23 mouse cellular contexts compared by ENCODE assay signal in the genomic region with DNA sequence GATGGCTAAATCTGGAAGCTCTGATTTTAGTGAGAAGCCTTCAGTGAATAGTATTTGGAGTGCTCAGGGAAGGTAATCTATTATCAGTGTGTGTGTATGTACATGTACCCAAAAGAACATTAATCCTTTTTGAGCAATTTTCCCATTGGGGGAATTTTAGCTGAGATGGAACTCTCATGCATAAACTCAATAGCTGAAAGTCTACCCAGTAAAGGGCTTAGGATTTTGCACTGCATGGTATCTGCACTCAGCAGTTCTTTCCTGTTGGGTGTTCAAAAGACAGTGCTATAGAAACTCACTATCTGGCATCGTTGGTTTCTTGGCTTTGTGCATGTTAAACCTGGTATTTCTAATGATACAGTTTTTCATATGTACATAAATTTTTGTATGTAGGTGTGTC. TPM values are rescaled to one million over a fixed set of nuclear protein-coding genes. Genes with fewer than 3 reads are reported as not detected.
DNase-seq lines count a peak whose midpoint lies in the region; ATAC-seq and TF ChIP-seq lines count a peak whose summit lies in the region.
"Had no signal": no experiment of that assay in that cellular context is flagged by ENCODE, and none has a peak within 500 bp of the region (broad histone marks: within the 10 kb centered on the region; RNA-seq: fewer than 3 reads in every experiment).

No protein-coding gene starts in this region.

- no peak for TF ChIP-seq EP300 in MEL (IDR thresholded peaks at IDR 0.05; ENCODE audit: low read depth in 1 of 2, low read length in 2 of 2)

- no peaks in the 10 kb centered on the region for H3K4me1 ChIP-seq in midbrain, embryonic 11.5 days (ENCODE audit: control insufficient read depth, insufficient read depth, low read length)
- no peaks in the 10 kb centered on the region for H3K4me1 ChIP-seq in midbrain, embryonic 16.5 days (ENCODE audit: control insufficient read depth, insufficient read depth, low read length)
- peaks cover 7 to 19% of the 10 kb centered on the region in 2 experiments for H3K4me1 ChIP-seq in MEL (ENCODE audit: control insufficient read depth in 1 of 2, insufficient read depth in 2 of 2, low read length in 2 of 2)
- H3K4me1 ChIP-seq: embryonic facial prominence, embryonic 13.5 days; embryonic facial prominence, embryonic 15.5 days had no signal

- H3K4me3 ChIP-seq in midbrain, embryonic 11.5 days (ENCODE audit: low read depth, low read length), result no peak overlapping the region
- H3K4me3 ChIP-seq in midbrain, embryonic 16.5 days (ENCODE audit: low read depth, low read length), result no peak overlapping the region
- H3K4me3 ChIP-seq in MEL (ENCODE audit: control insufficient read depth in 1 of 2, insufficient read depth in 1 of 2, low read depth in 2 of 2, low read length in 2 of 2), result no peak overlapping the region
- H3K4me3 ChIP-seq: embryonic facial prominence, embryonic 13.5 days; embryonic facial prominence, embryonic 15.5 days; forebrain, embryonic 13.5 days; forebrain, embryonic 15.5 days had no signal

- H3K9ac ChIP-seq in midbrain, embryonic 11.5 days (ENCODE audit: low read length), result no peak overlapping the region
- no peak overlapping the region for H3K9ac ChIP-seq in midbrain, embryonic 16.5 days (ENCODE audit: low read depth, low read length)
- no peak overlapping the region for H3K9ac ChIP-seq in MEL (ENCODE audit: control insufficient read depth, low read depth, low read length, poor library complexity, severe bottlenecking)
- H3K9ac ChIP-seq: embryonic facial prominence, embryonic 13.5 days; embryonic facial prominence, embryonic 15.5 days; forebrain, embryonic 13.5 days; forebrain, embryonic 15.5 days; forebrain, postnatal 0 days had no signal

- peak; percentile 76 for DNase-seq in midbrain, embryonic 11.5 days (ENCODE audit: low spot score, missing footprints)
- DNase-seq in MEL (ENCODE audit: low read depth, low spot score), result peak; percentile 55
- no peak for DNase-seq in heart, postnatal 4 days
- DNase-seq: adrenal gland, adult 8-10 months; adrenal gland, postnatal 14 days; adrenal gland, postnatal 36 days; B cell, adult 2 months; cerebellum, adult 11-12 months; cerebellum, adult 2 months; cerebellum, adult 9-10 months; cerebellum, postnatal 10 days; cerebellum, postnatal 25 days; embryo, embryonic 11 days; forebrain, postnatal 0 days had no signal

- no peak overlapping the region for H3K4me2 ChIP-seq in midbrain, embryonic 11.5 days
- H3K4me2 ChIP-seq in midbrain, embryonic 16.5 days (ENCODE audit: low read length), result no peak overlapping the region
- H3K4me2 ChIP-seq: embryonic facial prominence, embryonic 13.5 days; embryonic facial prominence, embryonic 15.5 days; forebrain, embryonic 13.5 days; forebrain, embryonic 15.5 days had no signal

- ATAC-seq in midbrain, embryonic 11.5 days (ENCODE audit: low FRiP score), result no peak
- no peak for ATAC-seq in midbrain, embryonic 16.5 days
- ATAC-seq in erythroblast, adult 5-6 weeks (replicated peaks; ENCODE audit: low FRiP score, poor library complexity, severe bottlenecking), result no peak
- ATAC-seq: activated CD4-positive, CD25-positive, alpha-beta regulatory T cell, adult 4 months; CD4-positive, CD25-positive, alpha-beta regulatory T cell, adult 4 months; forebrain, embryonic 13.5 days; forebrain, embryonic 15.5 days; forebrain, postnatal 0 days had no signal

- TF ChIP-seq RAD21 in MEL (IDR thresholded peaks at IDR 0.05; ENCODE audit: low read depth, low read length), result no peak

- no peaks in the 10 kb centered on the region for H3K9me3 ChIP-seq in midbrain, embryonic 11.5 days (ENCODE audit: control insufficient read depth, low read length)
- no peaks in the 10 kb centered on the region for H3K9me3 ChIP-seq in midbrain, embryonic 16.5 days (replicated peaks; ENCODE audit: control insufficient read depth, low read length, poor library complexity, severe bottlenecking)
- H3K9me3 ChIP-seq in MEL (replicated peaks; ENCODE audit: insufficient read depth, low read length), result no peaks in the 10 kb centered on the region
- H3K9me3 ChIP-seq: embryonic facial prominence, embryonic 13.5 days; embryonic facial prominence, embryonic 15.5 days; forebrain, embryonic 13.5 days; forebrain, embryonic 15.5 days; G1E had no signal

- TF ChIP-seq POLR2A in MEL (IDR thresholded peaks at IDR 0.05; ENCODE audit: control insufficient read depth in 1 of 2, insufficient read depth in 1 of 2, low read depth in 1 of 2, low read length in 2 of 2, poor library complexity in 1 of 2), result no peak

- H3K27ac ChIP-seq in midbrain, embryonic 11.5 days (ENCODE audit: low read depth, low read length), result no peak overlapping the region
- H3K27ac ChIP-seq in midbrain, embryonic 16.5 days (ENCODE audit: low read length), result no peak overlapping the region
- H3K27ac ChIP-seq in MEL (ENCODE audit: control insufficient read depth, low read depth, low read length), result no peak overlapping the region
- H3K27ac ChIP-seq: embryonic facial prominence, embryonic 13.5 days; embryonic facial prominence, embryonic 15.5 days; forebrain, embryonic 13.5 days; forebrain, embryonic 15.5 days had no signal

- peaks cover 40% of the 10 kb centered on the region for H3K36me3 ChIP-seq in midbrain, embryonic 11.5 days (ENCODE audit: control insufficient read depth, insufficient read depth, low read length)
- peaks cover 52% of the 10 kb centered on the region for H3K36me3 ChIP-seq in midbrain, embryonic 16.5 days (ENCODE audit: control insufficient read depth, insufficient read depth, low read length)
- H3K36me3 ChIP-seq in MEL (ENCODE audit: control insufficient read depth in 1 of 2, insufficient read depth in 2 of 2, low read length in 2 of 2), result peaks cover 57 to 60% of the 10 kb centered on the region in 2 experiments

- H3K27me3 ChIP-seq in midbrain, embryonic 11.5 days (ENCODE audit: control insufficient read depth, insufficient read depth, low read length), result no peaks in the 10 kb centered on the region
- H3K27me3 ChIP-seq in midbrain, embryonic 16.5 days (ENCODE audit: control insufficient read depth, insufficient read depth, low read depth, low read length), result no peaks in the 10 kb centered on the region
- H3K27me3 ChIP-seq in MEL (ENCODE audit: control insufficient read depth in 1 of 2, insufficient read depth in 2 of 2, low read length in 2 of 2), result no peaks in the 10 kb centered on the region
- H3K27me3 ChIP-seq: embryonic facial prominence, embryonic 13.5 days; embryonic facial prominence, embryonic 15.5 days; forebrain, embryonic 13.5 days; forebrain, embryonic 15.5 days had no signal

- no peak for TF ChIP-seq CTCF in MEL (IDR thresholded peaks at IDR 0.05 in 2 of 3, conservative IDR thresholded peaks at IDR 0.05 in 1 of 3; ENCODE audit: control insufficient read depth in 1 of 3, insufficient read depth in 1 of 3, low read depth in 2 of 3, low read length in 3 of 3, poor library complexity in 1 of 3, severe bottlenecking in 1 of 3)

- 95% methylated on average over 1 of the region's 1 CpGs for WGBS in midbrain, embryonic 11.5 days
- 96% methylated on average over 1 of the region's 1 CpGs for WGBS in midbrain, embryonic 16.5 days

- H3K79me2 ChIP-seq in MEL (ENCODE audit: control insufficient read depth, insufficient read depth, low read length, poor library complexity), result peaks cover 13% of the 10 kb centered on the region

TF ChIP-seq in MEL, 35 proteins besides CTCF, POLR2A, EP300 and RAD21 (continues in another document):
- TF ChIP-seq POLR2AphosphoS2 (IDR thresholded peaks at IDR 0.05; ENCODE audit: low read length) (no peak), RCOR1 (IDR thresholded peaks at IDR 0.05; ENCODE audit: low read depth, low read length) (no peak), TAL1 (IDR thresholded peaks at IDR 0.05; ENCODE audit: low read length) (peak; percentile 2; the same call in 1 of the 2 replicates)

RNA-seq across cellular contexts. Expression of a gene that starts 8.4 kb away (rescaled TPM):
- polyA plus RNA-seq in midbrain, embryonic 11.5 days (2014; fragmentation: Nextera tagmentation; extraction: Ambion mirVana), result 5.3 and 5.4 TPM in 2 replicates
- 13.9 and 14.7 TPM in 2 replicates for polyA plus RNA-seq in midbrain, embryonic 16.5 days (2015; fragmentation: Nextera tagmentation; extraction: Ambion mirVana)
- 10.4 and 12.8 TPM in 2 replicates for total RNA-seq in MEL (2012; rRNA removed)
- polyA plus RNA-seq in MEL (2012; ENCODE audit: insufficient read depth in 1 of 2, insufficient read length in 2 of 2, low read depth in 1 of 2, low replicate concordance in 2 of 2, missing spikeins in 1 of 2), result 10 to 100 TPM; 31.8 to 56.2 TPM
- 10 to 100 TPM; 10.8 to 11.1 TPM for total RNA-seq in heart, postnatal 4 days (2021)
- 2.7 and 3.8 TPM in 2 replicates for total RNA-seq in erythroblast, adult 5-6 weeks (2015; ENCODE audit: low replicate concordance)
- 0.94 and 2.6 TPM in 2 replicates for total RNA-seq in erythroblast, adult 5-6 weeks (2017; ENCODE audit: low replicate concordance)

RNA-seq across cellular contexts. Expression of a gene that starts 8.6 kb away (rescaled TPM):
- 67.9 and 68.3 TPM in 2 replicates for polyA plus RNA-seq in midbrain, embryonic 11.5 days (2014; fragmentation: Nextera tagmentation; extraction: Ambion mirVana)
- 39.7 and 44.7 TPM in 2 replicates for polyA plus RNA-seq in midbrain, embryonic 16.5 days (2015; fragmentation: Nextera tagmentation; extraction: Ambion mirVana)
- total RNA-seq in MEL (2012; rRNA removed), result 688 and 860 TPM in 2 replicates
- polyA plus RNA-seq in MEL (2012; ENCODE audit: insufficient read depth in 1 of 2, insufficient read length in 2 of 2, low read depth in 1 of 2, low replicate concordance in 2 of 2, missing spikeins in 1 of 2), result 100 to 1,000 TPM; 298 to 548 TPM
- total RNA-seq in heart, postnatal 4 days (2021), result 10 to 100 TPM; 49.5 to 58.1 TPM
- total RNA-seq in erythroblast, adult 5-6 weeks (2015; ENCODE audit: low replicate concordance), result 92.0 and 139 TPM in 2 replicates
- 429 and 577 TPM in 2 replicates for total RNA-seq in erythroblast, adult 5-6 weeks (2017; ENCODE audit: low replicate concordance)

RNA-seq across cellular contexts. Expression of a gene that starts 34.9 kb away (rescaled TPM):
- polyA plus RNA-seq in midbrain, embryonic 11.5 days (2014; fragmentation: Nextera tagmentation; extraction: Ambion mirVana), result 47.4 and 48.9 TPM in 2 replicates
- polyA plus RNA-seq in midbrain, embryonic 16.5 days (2015; fragmentation: Nextera tagmentation; extraction: Ambion mirVana), result 29.1 and 29.7 TPM in 2 replicates
- 167 and 175 TPM in 2 replicates for total RNA-seq in MEL (2012; rRNA removed)
- 100 to 1,000 TPM; 185 to 478 TPM for polyA plus RNA-seq in MEL (2012; ENCODE audit: insufficient read depth in 1 of 2, insufficient read length in 2 of 2, low read depth in 1 of 2, low replicate concordance in 2 of 2, missing spikeins in 1 of 2)
- total RNA-seq in heart, postnatal 4 days (2021), result 10 to 100 TPM; 20.7 to 22.1 TPM
- 13.4 and 16.9 TPM in 2 replicates for total RNA-seq in erythroblast, adult 5-6 weeks (2015; ENCODE audit: low replicate concordance)
- total RNA-seq in erythroblast, adult 5-6 weeks (2017; ENCODE audit: low replicate concordance), result 7.4 and 18.5 TPM in 2 replicates

RNA-seq across cellular contexts. Expression of a gene that starts 43.0 kb away (rescaled TPM):
- polyA plus RNA-seq in midbrain, embryonic 11.5 days (2014; fragmentation: Nextera tagmentation; extraction: Ambion mirVana), result 21.6 and 23.0 TPM in 2 replicates
- 13.0 and 14.2 TPM in 2 replicates for polyA plus RNA-seq in midbrain, embryonic 16.5 days (2015; fragmentation: Nextera tagmentation; extraction: Ambion mirVana)
- total RNA-seq in MEL (2012; rRNA removed), result 53.7 and 57.0 TPM in 2 replicates
- polyA plus RNA-seq in MEL (2012; ENCODE audit: insufficient read depth in 1 of 2, insufficient read length in 2 of 2, low read depth in 1 of 2, low replicate concordance in 2 of 2, missing spikeins in 1 of 2), result 1,000 to 10,000 TPM in 1 of 2 experiments, 10 to 100 TPM in 1; 73.3 to 1,483 TPM
- 10 to 100 TPM; 19.4 to 22.4 TPM for total RNA-seq in heart, postnatal 4 days (2021)
- 21.1 and 63.0 TPM in 2 replicates for total RNA-seq in erythroblast, adult 5-6 weeks (2015; ENCODE audit: low replicate concordance)
- total RNA-seq in erythroblast, adult 5-6 weeks (2017; ENCODE audit: low replicate concordance), result 29.1 and 32.1 TPM in 2 replicates
